Mouse (Mus musculus) ES-Bruce4 (cell line): ENCODE data around the gene Inka2. TPM values are rescaled to one million over a fixed set of nuclear protein-coding genes. Genes with fewer than 3 reads are reported as not detected.

Source experiments
- H3K27ac ChIP-seq: 2 replicates; pipeline ENCODE4 v1.5.1; 2012; ENCODE audit warnings: low read length, inconsistent platforms; ENCODE audit not compliant: insufficient read depth
- H3K27me3 ChIP-seq: 2 replicates; pipeline ENCODE4 v1.6.1; 2012; ENCODE audit warnings: mild to moderate bottlenecking, low read length, inconsistent platforms; ENCODE audit not compliant: control insufficient read depth, poor library complexity, insufficient read depth, severe bottlenecking
- H3K36me3 ChIP-seq: 2 replicates; pipeline ENCODE4 v1.6.1; 2012; ENCODE audit warnings: inconsistent platforms, mild to moderate bottlenecking, low read length, moderate library complexity; ENCODE audit not compliant: control insufficient read depth, poor library complexity, insufficient read depth, severe bottlenecking
- H3K4me1 ChIP-seq: one replicate; pipeline ENCODE4 v1.8.1; 2011; ENCODE audit warnings: low read length; ENCODE audit not compliant: control insufficient read depth, insufficient read depth
- H3K4me3 ChIP-seq: 2 replicates; pipeline ENCODE4 v1.5.1; 2011; ENCODE audit warnings: low read depth, mild to moderate bottlenecking, low read length
- H3K9ac ChIP-seq: 2 replicates; pipeline ENCODE4 v1.6.1; 2012; ENCODE audit warnings: low read depth, mild to moderate bottlenecking, inconsistent platforms; ENCODE audit not compliant: poor library complexity, severe bottlenecking
- H3K9me3 ChIP-seq: replicated peaks from 2 replicates; pipeline ENCODE4 v1.6.1; 2012; ENCODE audit warnings: mild to moderate bottlenecking, low read length, inconsistent platforms; ENCODE audit not compliant: control insufficient read depth, poor library complexity, insufficient read depth, severe bottlenecking
- CTCF ChIP-seq: IDR thresholded peaks from one replicate; pipeline ENCODE4 v1.8.1; 2011; ENCODE audit warnings: low read depth, low read length
- EP300 ChIP-seq: IDR thresholded peaks from 2 replicates; pipeline ENCODE4 v1.6.1; 2011; ENCODE audit warnings: low read depth, low read length; ENCODE audit not compliant: insufficient read depth
- POLR2A ChIP-seq: IDR thresholded peaks from one replicate; pipeline ENCODE4 v1.8.1; 2011; ENCODE audit warnings: low read length; ENCODE audit not compliant: insufficient read depth
- polyA plus RNA-seq: library from polyadenylated mRNA; stranded (reverse); fragments of >200 nt; gene quantifications from 2 replicates; pipeline ENCODE4 v1.2.4, GENCODE M21; 2011; ENCODE audit warnings: low read depth; ENCODE audit not compliant: missing spikeins, insufficient read depth, insufficient read length

Gene Inka2
- polyA plus RNA-seq, 1 experiment, result 4.3 TPM

GRCm38 (mm10) chr3:105710246-105710645 is 5.8 kb downstream of the Inka2 start:
- H3K9ac ChIP-seq, result no peak overlapping the region
- no peak overlapping the region for H3K4me3 ChIP-seq
- H3K4me1 ChIP-seq, result no peaks in the 10 kb centered on the region
- H3K36me3 ChIP-seq, result no peaks in the 10 kb centered on the region
- H3K27me3 ChIP-seq, result no peaks in the 10 kb centered on the region
- H3K9me3 ChIP-seq, result no peaks in the 10 kb centered on the region
- no peak overlapping the region for H3K27ac ChIP-seq
- TF ChIP-seq POLR2A (no peak), EP300 (no peak), CTCF (no peak)

DNA sequence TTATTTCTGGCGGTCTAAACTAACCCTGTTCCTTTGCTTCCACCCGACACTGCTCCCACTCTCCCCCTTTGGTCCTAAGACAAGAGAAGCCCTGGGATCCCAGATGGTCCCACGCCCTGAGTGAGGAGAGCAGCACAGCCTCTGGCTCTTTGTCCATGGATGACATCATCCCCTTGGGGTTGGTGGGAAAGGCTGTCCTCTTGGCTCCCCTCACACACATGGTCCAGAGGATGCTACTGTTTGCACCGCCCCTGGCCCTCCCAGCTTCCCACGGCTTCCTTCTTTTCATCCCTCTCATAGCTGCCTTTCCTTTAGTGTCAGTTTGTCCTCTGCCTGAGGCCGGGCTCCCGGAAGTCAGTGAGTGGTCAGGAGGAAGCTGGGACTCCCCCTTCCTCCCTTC is 7.3 kb downstream of the Inka2 start:
- TF ChIP-seq EP300 (no peak), CTCF (no peak), POLR2A (no peak)
- H3K36me3 ChIP-seq, result no peaks in the 10 kb centered on the region
- H3K27ac ChIP-seq, result no peak overlapping the region
- H3K9ac ChIP-seq, result no peak overlapping the region
- H3K27me3 ChIP-seq, result no peaks in the 10 kb centered on the region
- H3K9me3 ChIP-seq, result no peaks in the 10 kb centered on the region
- no peaks in the 10 kb centered on the region for H3K4me1 ChIP-seq
- H3K4me3 ChIP-seq, result no peak overlapping the region

- no peaks in the 10 kb centered on the region for H3K27me3 ChIP-seq
- no peak for TF ChIP-seq CTCF
- no peak for TF ChIP-seq POLR2A
- no peak for TF ChIP-seq EP300
- H3K9ac ChIP-seq, result no peak overlapping the region
- no peaks in the 10 kb centered on the region for H3K9me3 ChIP-seq
- H3K4me3 ChIP-seq, result no peak overlapping the region
- H3K4me1 ChIP-seq, result no peaks in the 10 kb centered on the region
- H3K36me3 ChIP-seq, result no peaks in the 10 kb centered on the region
- no peak overlapping the region for H3K27ac ChIP-seq
Observed at GRCm38 (mm10) chr3:105712827-105713226, 8.4 kb downstream of the Inka2 start.

- TF ChIP-seq CTCF, result no peak
- TF ChIP-seq POLR2A, result no peak
- TF ChIP-seq EP300, result no peak
- Histone ChIP-seq H3K4me1 (no peaks in the 10 kb centered on the region), H3K4me3 (no peak overlapping the region), H3K27me3 (no peaks in the 10 kb centered on the region), H3K9ac (no peak overlapping the region), H3K27ac (no peak overlapping the region), H3K9me3 (no peaks in the 10 kb centered on the region), H3K36me3 (no peaks in the 10 kb centered on the region)
Observed at GRCm38 (mm10) chr3:105714091-105714819, 9.9 kb downstream of the Inka2 start.

- H3K9ac ChIP-seq, result no peak overlapping the region
- H3K36me3 ChIP-seq, result no peaks in the 10 kb centered on the region
- no peaks in the 10 kb centered on the region for H3K27me3 ChIP-seq
- no peak for TF ChIP-seq CTCF
- no peak for TF ChIP-seq POLR2A
- no peak for TF ChIP-seq EP300
- no peaks in the 10 kb centered on the region for H3K9me3 ChIP-seq
- no peak overlapping the region for H3K4me3 ChIP-seq
- no peak overlapping the region for H3K27ac ChIP-seq
- no peaks in the 10 kb centered on the region for H3K4me1 ChIP-seq
Observed at GRCm38 (mm10) chr3:105714820-105715167, 10.4 kb downstream of the Inka2 start.

DNA sequence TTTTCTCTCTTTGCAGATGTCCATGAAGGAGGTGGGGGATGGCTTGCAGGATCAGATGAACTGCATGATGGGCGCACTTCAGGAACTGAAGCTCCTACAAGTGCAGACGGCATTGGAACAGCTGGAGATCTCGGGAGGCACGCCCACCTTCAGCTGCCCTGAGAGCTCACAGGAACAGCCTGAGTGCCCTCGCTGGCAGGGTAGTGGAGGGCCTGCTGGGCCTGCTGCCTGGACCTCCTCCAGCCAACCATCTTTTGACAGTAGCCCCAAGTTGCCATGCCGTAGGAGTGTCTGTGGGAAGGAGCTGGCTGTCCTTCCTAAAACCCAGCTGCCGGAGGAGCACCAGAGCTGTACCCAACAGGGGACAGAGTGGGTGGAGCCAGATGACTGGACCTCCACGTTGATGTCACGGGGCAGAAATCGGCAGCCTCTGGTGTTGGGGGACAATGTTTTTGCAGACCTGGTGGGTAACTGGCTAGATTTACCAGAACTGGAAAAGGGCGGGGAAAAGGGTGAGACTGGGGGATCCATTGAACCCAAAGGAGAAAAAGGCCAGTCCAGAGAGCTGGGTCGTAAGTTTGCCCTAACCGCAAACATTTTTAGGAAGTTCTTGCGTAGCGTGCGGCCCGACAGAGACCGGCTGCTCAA is 12.1 kb downstream of the Inka2 start:
- Histone ChIP-seq H3K4me3 (no peak overlapping the region), H3K27me3 (no peaks in the 10 kb centered on the region), H3K27ac (no peak overlapping the region), H3K9ac (no peak overlapping the region), H3K4me1 (no peaks in the 10 kb centered on the region), H3K9me3 (no peaks in the 10 kb centered on the region), H3K36me3 (no peaks in the 10 kb centered on the region)
- no peak for TF ChIP-seq CTCF
- no peak for TF ChIP-seq POLR2A
- no peak for TF ChIP-seq EP300
